Mouse (Mus musculus): ENCODE measurements around the gene Lrrc8a. TPM values are rescaled to one million over a fixed set of nuclear protein-coding genes. Genes with fewer than 3 reads are reported as not detected.
A peak's percentile ranks its signal among the peaks of the same experiment; 100 is the strongest.

The Lrrc8a gene
- polyA plus RNA-seq, 1 experiment from 2014 or later = 46.9 TPM

- no peaks in the 10 kb centered on the region for H3K27me3 ChIP-seq (ENCODE audit: control insufficient read depth, insufficient read depth, low read length)
- peak within 1 kb of the TSS; percentile 82 for H3K9ac ChIP-seq (ENCODE audit: low read depth, low read length)
- H3K4me2 ChIP-seq = peak within 1 kb of the TSS; percentile 90
- H3K4me3 ChIP-seq (ENCODE audit: low read depth, low read length) = peak within 1 kb of the TSS; percentile 83
- H3K4me1 ChIP-seq (ENCODE audit: control insufficient read depth, insufficient read depth, low read length) = peaks cover 4% of the 10 kb centered on the region
- H3K9me3 ChIP-seq (replicated peaks; ENCODE audit: control insufficient read depth, low read length) = no peaks in the 10 kb centered on the region
- under 1% methylated on average over 44 of the region's 44 CpGs for WGBS (ENCODE audit: insufficient replicate concordance)
- H3K36me3 ChIP-seq (ENCODE audit: control insufficient read depth, insufficient read depth, low read length) = no peaks in the 10 kb centered on the region
- ATAC-seq (replicated peaks; ENCODE audit: insufficient number of reproducible peaks, low FRiP score, low TSS enrichment) = peak; percentile 87
- peak within 1 kb of the TSS; percentile 90 for H3K27ac ChIP-seq (ENCODE audit: low read depth, low read length)
These were observed 31.7 kb upstream of the Lrrc8a start, which contains the start of gene Kyat1 for GRCm38 (mm10) chr2:30205629-30206357. TSS of gene Kyat1 (minus strand) at chr2:30205847.

DNA sequence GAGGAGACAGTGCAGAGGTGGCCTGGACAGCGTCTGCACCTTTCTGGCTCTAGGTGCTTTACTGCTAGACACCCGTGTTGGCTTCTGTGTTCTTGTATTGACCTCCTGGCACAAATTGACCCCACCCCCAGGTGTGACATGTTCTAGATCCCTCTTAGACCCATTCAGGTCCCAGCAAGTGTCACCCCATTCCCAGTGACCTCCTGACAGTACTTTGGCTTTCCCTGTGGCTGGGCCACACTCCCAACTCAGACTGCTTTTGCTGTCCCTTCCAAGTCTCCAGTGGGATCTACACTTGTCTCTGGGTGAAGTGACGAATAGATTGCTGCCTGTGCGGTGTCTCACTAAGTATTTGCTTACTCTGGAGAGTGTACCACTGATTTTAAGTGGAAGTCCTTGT, 30.1 kb upstream of the Lrrc8a start:
- Histone ChIP-seq H3K27ac (ENCODE audit: low read depth, low read length) (no peak overlapping the region), H3K27me3 (ENCODE audit: control insufficient read depth, insufficient read depth, low read length) (no peaks in the 10 kb centered on the region), H3K36me3 (ENCODE audit: control insufficient read depth, insufficient read depth, low read length) (no peaks in the 10 kb centered on the region), H3K4me3 (ENCODE audit: low read depth, low read length) (no peak overlapping the region), H3K4me2 (no peak overlapping the region), H3K9me3 (replicated peaks; ENCODE audit: control insufficient read depth, low read length) (no peaks in the 10 kb centered on the region), H3K9ac (ENCODE audit: low read depth, low read length) (no peak overlapping the region), H3K4me1 (ENCODE audit: control insufficient read depth, insufficient read depth, low read length) (peaks cover 4% of the 10 kb centered on the region)
- no peak for ATAC-seq (replicated peaks; ENCODE audit: insufficient number of reproducible peaks, low FRiP score, low TSS enrichment)
- WGBS (ENCODE audit: insufficient replicate concordance) = 73% methylated on average over 4 of the region's 4 CpGs

DNA sequence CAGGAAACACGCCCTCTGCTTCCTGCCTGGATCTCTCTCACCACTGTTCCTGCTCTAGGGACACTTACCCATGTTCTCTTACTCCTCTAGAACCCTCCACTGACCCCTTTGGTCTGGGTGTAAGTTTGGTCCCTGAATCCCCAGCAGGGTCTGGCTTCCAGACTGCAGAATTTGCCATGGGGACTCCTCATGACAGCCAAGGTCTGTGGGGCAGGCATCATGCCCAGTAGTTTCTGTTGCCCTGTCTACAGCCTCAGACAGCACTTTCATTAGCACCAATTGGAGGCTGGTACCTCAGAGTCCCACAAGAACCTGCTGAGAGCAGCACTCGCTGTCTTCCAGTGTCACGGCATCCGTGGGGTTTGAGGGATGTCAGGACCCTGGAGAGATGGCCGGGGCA, 29.6 kb upstream of the Lrrc8a start:
- 62% methylated on average over 5 of the region's 5 CpGs for WGBS (ENCODE audit: insufficient replicate concordance)

DNA sequence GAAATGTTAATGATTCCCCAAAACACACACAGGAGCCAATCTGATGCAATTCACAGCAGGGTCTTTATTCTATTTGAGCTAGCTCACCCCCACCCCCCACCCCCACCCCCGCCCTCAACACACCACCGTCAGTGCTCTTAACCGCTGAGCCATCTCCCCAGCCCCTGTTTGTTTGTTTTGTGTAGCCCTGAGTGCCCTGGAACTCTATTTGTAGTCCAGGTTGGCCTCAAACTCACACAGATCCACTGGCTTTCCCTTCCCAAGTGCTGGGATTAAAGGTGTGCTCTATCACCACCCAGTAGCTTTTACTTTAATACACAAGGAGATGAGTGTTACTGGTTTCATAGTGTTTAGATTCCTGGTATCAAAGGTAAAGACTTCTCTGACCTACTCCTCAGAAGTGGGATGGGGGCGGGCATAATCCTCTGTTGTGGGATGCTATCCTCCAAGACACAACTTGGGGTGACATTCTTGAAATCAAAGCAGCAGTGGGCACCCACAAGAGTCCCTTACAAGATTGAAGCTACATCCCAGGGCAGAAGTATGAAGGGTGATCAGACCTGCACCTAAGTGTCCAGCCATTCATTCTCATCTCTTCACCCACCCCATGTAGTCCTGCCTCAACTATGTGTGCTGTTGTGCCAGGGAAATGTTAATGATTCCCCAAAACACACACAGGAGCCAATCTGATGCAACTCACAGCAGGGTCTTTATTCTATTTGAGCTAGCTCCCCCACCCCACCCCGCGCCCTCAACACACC, 25.9 kb upstream of the Lrrc8a start:
- H3K36me3 ChIP-seq (ENCODE audit: control insufficient read depth, insufficient read depth, low read length) = no peaks in the 10 kb centered on the region
- no peaks in the 10 kb centered on the region for H3K27me3 ChIP-seq (ENCODE audit: control insufficient read depth, insufficient read depth, low read length)
- no peak for ATAC-seq (replicated peaks; ENCODE audit: insufficient number of reproducible peaks, low FRiP score, low TSS enrichment)
- no peaks in the 10 kb centered on the region for H3K4me1 ChIP-seq (ENCODE audit: control insufficient read depth, insufficient read depth, low read length)
- H3K9ac ChIP-seq (ENCODE audit: low read depth, low read length) = no peak overlapping the region
- no peak overlapping the region for H3K4me2 ChIP-seq
- 64% methylated on average over 6 of the region's 6 CpGs for WGBS (ENCODE audit: insufficient replicate concordance)
- H3K9me3 ChIP-seq (replicated peaks; ENCODE audit: control insufficient read depth, low read length) = no peaks in the 10 kb centered on the region
- no peak overlapping the region for H3K4me3 ChIP-seq (ENCODE audit: low read depth, low read length)
- no peak overlapping the region for H3K27ac ChIP-seq (ENCODE audit: low read depth, low read length)

More for the DNA sequence above, 29.6 kb upstream of the Lrrc8a start:
- no peaks in the 10 kb centered on the region for H3K27me3 ChIP-seq (ENCODE audit: control insufficient read depth, insufficient read depth, low read length)
- no peaks in the 10 kb centered on the region for H3K36me3 ChIP-seq (ENCODE audit: control insufficient read depth, insufficient read depth, low read length)
- ATAC-seq (replicated peaks; ENCODE audit: insufficient number of reproducible peaks, low FRiP score, low TSS enrichment) = no peak
- no peak overlapping the region for H3K4me3 ChIP-seq (ENCODE audit: low read depth, low read length)
- H3K27ac ChIP-seq (ENCODE audit: low read depth, low read length) = no peak overlapping the region
- 0 out of 2 replicates have a peak overlapping the region, but pooled peaks have one; percentile 5 for H3K9ac ChIP-seq (ENCODE audit: low read depth, low read length)
- H3K4me1 ChIP-seq (ENCODE audit: control insufficient read depth, insufficient read depth, low read length) = peaks cover 4% of the 10 kb centered on the region
- no peaks in the 10 kb centered on the region for H3K9me3 ChIP-seq (replicated peaks; ENCODE audit: control insufficient read depth, low read length)
- no peak overlapping the region for H3K4me2 ChIP-seq

GRCm38 (mm10) chr2:30212169-30212545, 25.4 kb upstream of the Lrrc8a start:
- Histone ChIP-seq H3K9ac (ENCODE audit: low read depth, low read length) (no peak overlapping the region), H3K27me3 (ENCODE audit: control insufficient read depth, insufficient read depth, low read length) (no peaks in the 10 kb centered on the region), H3K9me3 (replicated peaks; ENCODE audit: control insufficient read depth, low read length) (no peaks in the 10 kb centered on the region), H3K4me1 (ENCODE audit: control insufficient read depth, insufficient read depth, low read length) (no peaks in the 10 kb centered on the region), H3K4me3 (ENCODE audit: low read depth, low read length) (no peak overlapping the region), H3K4me2 (no peak overlapping the region), H3K36me3 (ENCODE audit: control insufficient read depth, insufficient read depth, low read length) (no peaks in the 10 kb centered on the region), H3K27ac (ENCODE audit: low read depth, low read length) (no peak overlapping the region)
- no peak for ATAC-seq (replicated peaks; ENCODE audit: insufficient number of reproducible peaks, low FRiP score, low TSS enrichment)
- 67% methylated on average over 4 of the region's 4 CpGs for WGBS (ENCODE audit: insufficient replicate concordance)

DNA sequence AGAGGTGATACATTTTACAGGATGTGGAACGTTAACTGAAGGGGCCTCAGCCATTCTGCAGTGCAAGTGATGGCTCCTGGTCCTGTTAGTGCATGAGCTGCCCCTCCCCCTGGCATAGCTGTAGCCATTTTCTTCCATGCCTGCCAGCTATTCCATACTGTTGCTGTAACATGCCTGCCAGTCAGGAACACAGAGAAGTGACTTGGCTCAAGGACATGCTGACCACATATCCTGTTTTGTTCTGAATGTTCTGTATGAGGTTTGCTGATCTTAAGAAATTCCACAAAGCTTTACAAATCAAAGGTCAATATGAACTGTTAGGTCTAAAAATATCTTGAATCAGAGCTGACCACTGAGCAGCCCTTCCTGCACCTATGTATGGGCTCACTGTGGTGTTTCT, 24.6 kb upstream of the Lrrc8a start:
- Histone ChIP-seq H3K27me3 (ENCODE audit: control insufficient read depth, insufficient read depth, low read length) (no peaks in the 10 kb centered on the region), H3K4me2 (no peak overlapping the region), H3K27ac (ENCODE audit: low read depth, low read length) (no peak overlapping the region), H3K9me3 (replicated peaks; ENCODE audit: control insufficient read depth, low read length) (no peaks in the 10 kb centered on the region), H3K4me3 (ENCODE audit: low read depth, low read length) (no peak overlapping the region), H3K9ac (ENCODE audit: low read depth, low read length) (no peak overlapping the region), H3K4me1 (ENCODE audit: control insufficient read depth, insufficient read depth, low read length) (no peaks in the 10 kb centered on the region), H3K36me3 (ENCODE audit: control insufficient read depth, insufficient read depth, low read length) (no peaks in the 10 kb centered on the region)
- no peak for ATAC-seq (replicated peaks; ENCODE audit: insufficient number of reproducible peaks, low FRiP score, low TSS enrichment)
- WGBS (ENCODE audit: insufficient replicate concordance) = 70% methylated on average over 1 of the region's 1 CpGs

DNA sequence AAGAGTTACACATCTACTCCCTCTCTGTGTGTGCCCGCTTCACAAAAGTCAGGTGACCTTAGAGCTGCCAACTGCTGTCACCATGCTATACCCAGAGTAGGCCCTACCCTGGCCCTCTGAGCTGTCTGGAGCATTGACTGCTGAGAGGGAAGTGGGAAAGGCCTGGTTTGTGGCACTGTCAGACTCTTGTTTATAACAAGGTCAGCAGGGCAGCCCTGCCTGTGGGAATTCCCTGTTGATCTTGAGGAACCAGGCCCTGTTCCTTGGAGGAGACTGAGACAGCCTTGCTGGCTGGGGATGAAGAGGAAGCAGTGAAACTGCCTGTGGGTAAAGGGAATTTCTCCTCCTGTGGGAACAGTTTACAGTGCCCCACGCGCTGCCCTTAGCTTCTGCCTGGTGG, 22.8 kb upstream of the Lrrc8a start:
- 88% methylated on average over 3 of the region's 3 CpGs for WGBS (ENCODE audit: insufficient replicate concordance)
- H3K27ac ChIP-seq (ENCODE audit: low read depth, low read length) = peak overlapping the region; percentile 42; the same call in 1 of the 2 replicates
- H3K9ac ChIP-seq (ENCODE audit: low read depth, low read length) = no peak overlapping the region
- H3K4me1 ChIP-seq (ENCODE audit: control insufficient read depth, insufficient read depth, low read length) = no peaks in the 10 kb centered on the region
- no peaks in the 10 kb centered on the region for H3K9me3 ChIP-seq (replicated peaks; ENCODE audit: control insufficient read depth, low read length)
- no peak overlapping the region for H3K4me2 ChIP-seq
- no peaks in the 10 kb centered on the region for H3K27me3 ChIP-seq (ENCODE audit: control insufficient read depth, insufficient read depth, low read length)
- 0 out of 2 replicates have a peak, but pooled peaks have one; percentile 35 for ATAC-seq (replicated peaks; ENCODE audit: insufficient number of reproducible peaks, low FRiP score, low TSS enrichment)
- H3K36me3 ChIP-seq (ENCODE audit: control insufficient read depth, insufficient read depth, low read length) = no peaks in the 10 kb centered on the region
- H3K4me3 ChIP-seq (ENCODE audit: low read depth, low read length) = no peak overlapping the region

GRCm38 (mm10) chr2:30215493-30215892, 22.0 kb upstream of the Lrrc8a start:
- Histone ChIP-seq H3K9ac (ENCODE audit: low read depth, low read length) (no peak overlapping the region), H3K27ac (ENCODE audit: low read depth, low read length) (no peak overlapping the region), H3K4me3 (ENCODE audit: low read depth, low read length) (no peak overlapping the region), H3K4me1 (ENCODE audit: control insufficient read depth, insufficient read depth, low read length) (no peaks in the 10 kb centered on the region), H3K4me2 (no peak overlapping the region), H3K27me3 (ENCODE audit: control insufficient read depth, insufficient read depth, low read length) (no peaks in the 10 kb centered on the region), H3K9me3 (replicated peaks; ENCODE audit: control insufficient read depth, low read length) (no peaks in the 10 kb centered on the region), H3K36me3 (ENCODE audit: control insufficient read depth, insufficient read depth, low read length) (no peaks in the 10 kb centered on the region)
- 70% methylated on average over 6 of the region's 6 CpGs for WGBS (ENCODE audit: insufficient replicate concordance)
- ATAC-seq (replicated peaks; ENCODE audit: insufficient number of reproducible peaks, low FRiP score, low TSS enrichment) = no peak
